Mouse (Mus musculus) C2C12 (cell line): Measurements from ENCODE around the gene Fndc5.

Experiments used
- CEBPB ChIP-seq: IDR thresholded peaks from one replicate; pipeline ENCODE4 v1.6.1; 2011; ENCODE audit warnings: low read depth, mild to moderate bottlenecking, control low read depth, moderate library complexity
- CTCF ChIP-seq: IDR thresholded peaks from one replicate; pipeline ENCODE4 v1.5.1; 2011; ENCODE audit not compliant: control insufficient read depth, insufficient read depth, insufficient read length
- MAX ChIP-seq: IDR thresholded peaks from one replicate; pipeline ENCODE4 v1.6.1; 2011; ENCODE audit warnings: mild to moderate bottlenecking, control low read depth
- MYOD1 ChIP-seq: IDR thresholded peaks from one replicate; pipeline ENCODE4 v1.6.1; 2011; ENCODE audit warnings: low read depth; ENCODE audit not compliant: control insufficient read depth, insufficient read length
- MYOG ChIP-seq: IDR thresholded peaks from one replicate; pipeline ENCODE4 v1.6.1; 2011; ENCODE audit not compliant: control insufficient read depth, insufficient read length; ENCODE audit errors: extremely low read depth
- USF1 ChIP-seq: IDR thresholded peaks from one replicate; pipeline ENCODE4 v1.6.1; 2011; ENCODE audit warnings: low read depth, mild to moderate bottlenecking, control low read depth, moderate library complexity

- no peak for TF ChIP-seq CTCF
- TF ChIP-seq MYOD1: no peak
- no peak for TF ChIP-seq USF1
- no peak for TF ChIP-seq MYOG
- no peak for TF ChIP-seq MAX
- TF ChIP-seq CEBPB: no peak
Observed at GRCm38 (mm10) chr4:129151276-129151811, 14.5 kb downstream of the Fndc5 start.
